Mouse (Mus musculus) hindbrain, embryonic 11.5 days (tissue): ENCODE data around the gene Col6a3. TPM values are rescaled to one million over a fixed set of nuclear protein-coding genes. Genes with fewer than 3 reads are reported as not detected.
A peak's percentile ranks its signal among the peaks of the same experiment; 100 is the strongest.

Experiments used
- ATAC-seq: fragments of 200-750 bp; cut with Nextera tagmentation; 2 replicates; pipeline ENCODE4 v1.8.0; 2017; ENCODE audit warnings: mild to moderate bottlenecking, moderate TSS enrichment, moderate library complexity; ENCODE audit not compliant: low FRiP score
- DNase-seq: peaks from one replicate; pipeline ENCODE4 v3.0.0-alpha.2; 2015; ENCODE audit warnings: low spot score
- H3K27ac ChIP-seq: fragments of 300-500 bp; sonication (generic); 2 replicates; pipeline ENCODE4 v1.5.1; 2014; ENCODE audit warnings: mild to moderate bottlenecking, low read depth, low read length
- H3K27me3 ChIP-seq: fragments of 300-500 bp; sonication (generic); 2 replicates; pipeline ENCODE4 v1.6.1; 2014; ENCODE audit warnings: mild to moderate bottlenecking, low read length, moderate library complexity, mixed read lengths; ENCODE audit not compliant: control insufficient read depth, insufficient read depth
- H3K36me3 ChIP-seq: fragments of 300-500 bp; sonication (generic); 2 replicates; pipeline ENCODE4 v1.6.1; 2014; ENCODE audit warnings: mild to moderate bottlenecking, low read length, moderate library complexity, mixed read lengths; ENCODE audit not compliant: control insufficient read depth, insufficient read depth
- H3K4me1 ChIP-seq: fragments of 300-500 bp; sonication (generic); replicated peaks from 2 replicates; pipeline ENCODE4 v1.6.1; 2014; ENCODE audit warnings: low read length, mixed read lengths; ENCODE audit not compliant: control insufficient read depth, insufficient read depth
- H3K4me2 ChIP-seq: fragments of 300-500 bp; sonication (generic); replicated peaks from 2 replicates; pipeline ENCODE4 v1.6.1; 2014; ENCODE audit warnings: mild to moderate bottlenecking, low read depth, low read length
- H3K4me3 ChIP-seq: fragments of 300-500 bp; sonication (generic); 2 replicates; pipeline ENCODE4 v1.5.1; 2014; ENCODE audit warnings: low read depth, low read length
- H3K9ac ChIP-seq: fragments of 300-500 bp; sonication (generic); 2 replicates; pipeline ENCODE4 v1.6.1; 2014; ENCODE audit warnings: low read depth, low read length
- H3K9me3 ChIP-seq: fragments of 300-500 bp; sonication (generic); 2 replicates; pipeline ENCODE4 v1.6.1; 2016; ENCODE audit warnings: low read length; ENCODE audit not compliant: control insufficient read depth
- WGBS: fragments of 180-500 bp; shearing (Covaris S2); extraction: QIAGEN DNeasy Blood & Tissue Kit; methylation state at CpG from one replicate; pipeline ENCODE4 v1.1.7; 2014; 5-methylcytosine and 5-hydroxymethylcytosine counted together
- polyA plus RNA-seq: library from polyadenylated mRNA; unstranded; fragments of >200 nt; fragmentation: Nextera tagmentation; extraction: Ambion mirVana; gene quantifications from 2 replicates; pipeline ENCODE4 v1.2.1, GENCODE M21; 2014

Gene Col6a3
- polyA plus RNA-seq, 1 experiment from 2014 or later: 9.2 TPM

DNA sequence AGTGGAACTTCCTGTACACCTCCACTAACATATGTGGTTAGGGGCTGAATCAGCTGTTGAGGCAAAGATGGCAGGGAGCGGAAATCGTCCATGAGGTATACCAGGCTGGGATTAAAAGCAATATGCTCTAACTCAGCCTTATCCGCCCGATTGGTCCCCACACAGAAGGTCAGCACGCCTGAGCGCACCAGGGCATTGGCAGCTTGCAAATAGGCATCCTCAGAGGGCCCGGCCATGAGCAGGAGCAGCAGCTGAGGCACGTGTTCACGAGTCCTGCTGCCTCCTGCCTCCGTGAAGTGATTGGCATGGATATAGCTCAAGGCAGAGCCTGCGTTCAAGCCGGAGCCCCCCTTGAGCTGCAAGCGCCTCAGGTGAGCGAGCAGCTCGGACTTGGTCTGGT lies 30.5 kb downstream of the Col6a3 start:
- DNase-seq (peak; percentile 16), ATAC-seq (no peak)
- Histone ChIP-seq H3K9me3 (no peaks in the 10 kb centered on the region), H3K9ac (no peak overlapping the region), H3K27me3 (no peaks in the 10 kb centered on the region), H3K36me3 (no peaks in the 10 kb centered on the region), H3K4me3 (no peak overlapping the region), H3K4me2 (no peak overlapping the region), H3K27ac (no peak overlapping the region), H3K4me1 (no peaks in the 10 kb centered on the region)
- WGBS: 66% methylated on average over 15 of the region's 15 CpGs

DNA sequence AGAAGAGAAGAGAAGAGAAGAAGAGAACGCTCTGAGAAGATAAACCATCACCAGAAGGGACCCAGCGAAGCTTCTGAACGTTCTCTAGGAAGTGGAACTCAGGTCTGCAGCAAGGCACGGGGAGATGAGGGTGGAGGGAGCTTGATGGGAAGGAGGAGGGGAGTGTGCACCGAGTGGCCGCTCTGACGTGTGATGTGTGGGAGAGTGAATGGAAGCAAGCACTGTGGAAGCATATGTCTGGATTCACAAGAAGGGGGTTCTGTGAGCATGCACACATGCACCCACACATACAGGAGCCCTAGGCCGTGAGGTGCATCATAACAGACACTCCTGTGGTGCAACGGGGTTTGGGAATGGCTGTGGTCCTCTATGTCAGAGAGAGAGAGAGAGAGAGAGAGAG lies 34.8 kb downstream of the Col6a3 start:
- DNase-seq (no peak), ATAC-seq (no peak)
- H3K9ac ChIP-seq: no peak overlapping the region
- H3K27me3 ChIP-seq: no peaks in the 10 kb centered on the region
- no peaks in the 10 kb centered on the region for H3K4me1 ChIP-seq
- H3K27ac ChIP-seq: no peak overlapping the region
- 82% methylated on average over 9 of the region's 9 CpGs for WGBS
- H3K9me3 ChIP-seq: no peaks in the 10 kb centered on the region
- no peaks in the 10 kb centered on the region for H3K36me3 ChIP-seq
- H3K4me2 ChIP-seq: no peak overlapping the region
- H3K4me3 ChIP-seq: no peak overlapping the region

DNA sequence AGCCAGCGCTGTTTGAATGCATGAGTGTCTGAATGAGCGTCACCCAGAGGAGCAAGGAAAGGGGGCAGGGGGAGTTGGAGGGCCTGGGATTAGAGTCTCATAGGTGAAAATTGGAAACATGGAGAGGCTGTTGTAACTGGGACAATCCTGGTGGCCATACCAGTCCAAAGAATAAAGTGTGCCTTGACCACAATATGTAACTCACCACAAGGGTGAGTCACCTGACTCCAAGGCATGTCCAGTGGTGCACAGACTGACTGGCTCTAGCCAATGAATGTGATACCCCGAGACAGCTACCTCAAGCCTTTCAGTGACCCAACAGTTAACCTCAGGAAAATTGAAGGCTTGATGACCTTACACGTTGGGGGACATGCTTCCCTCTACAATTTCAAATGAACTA lies 40.7 kb downstream of the Col6a3 start:
- 80% methylated on average over 4 of the region's 4 CpGs for WGBS
- no peak for ATAC-seq

GRCm38 (mm10) chr1:90801067-90801466 lies 42.7 kb downstream of the Col6a3 start:
- no peaks in the 10 kb centered on the region for H3K27me3 ChIP-seq
- no peaks in the 10 kb centered on the region for H3K4me1 ChIP-seq
- H3K9me3 ChIP-seq: no peaks in the 10 kb centered on the region
- no peak overlapping the region for H3K9ac ChIP-seq
- H3K4me2 ChIP-seq: no peak overlapping the region
- no peaks in the 10 kb centered on the region for H3K36me3 ChIP-seq
- DNase-seq: no peak
- no peak for ATAC-seq
- no peak overlapping the region for H3K27ac ChIP-seq
- 83% methylated on average over 13 of the region's 13 CpGs for WGBS
- H3K4me3 ChIP-seq: no peak overlapping the region

More for the DNA sequence above, 40.7 kb downstream of the Col6a3 start:
- H3K9ac ChIP-seq: no peak overlapping the region
- H3K27ac ChIP-seq: no peak overlapping the region
- no peak for DNase-seq
- no peaks in the 10 kb centered on the region for H3K4me1 ChIP-seq
- no peak overlapping the region for H3K4me2 ChIP-seq
- H3K36me3 ChIP-seq: no peaks in the 10 kb centered on the region
- no peaks in the 10 kb centered on the region for H3K27me3 ChIP-seq
- H3K9me3 ChIP-seq: no peaks in the 10 kb centered on the region
- no peak overlapping the region for H3K4me3 ChIP-seq

DNA sequence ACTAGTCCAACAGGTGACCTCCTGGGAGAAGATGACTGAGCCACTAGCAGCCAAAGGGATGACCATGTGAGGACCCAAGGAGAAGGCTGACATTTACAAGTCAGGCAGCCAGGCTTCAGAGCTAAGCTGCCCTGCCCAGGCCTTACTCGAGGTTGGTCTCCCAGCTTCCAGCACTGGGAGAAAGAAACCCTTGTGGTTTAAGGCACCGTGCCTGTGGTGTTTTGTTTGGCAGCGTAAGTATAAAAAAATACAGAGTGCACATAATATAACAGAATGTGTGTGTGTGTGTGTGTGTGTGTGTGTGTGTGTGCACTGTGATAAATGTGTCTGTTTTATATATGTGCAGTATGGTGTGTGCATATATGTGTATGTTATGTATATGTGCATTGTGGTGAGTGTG lies 43.3 kb downstream of the Col6a3 start:
- Histone ChIP-seq H3K4me2 (no peak overlapping the region), H3K9ac (no peak overlapping the region), H3K27ac (no peak overlapping the region), H3K27me3 (no peaks in the 10 kb centered on the region), H3K36me3 (no peaks in the 10 kb centered on the region), H3K9me3 (no peaks in the 10 kb centered on the region), H3K4me3 (no peak overlapping the region), H3K4me1 (no peaks in the 10 kb centered on the region)
- WGBS: 86% methylated on average over 3 of the region's 3 CpGs
- no peak for ATAC-seq
- DNase-seq: no peak

DNA sequence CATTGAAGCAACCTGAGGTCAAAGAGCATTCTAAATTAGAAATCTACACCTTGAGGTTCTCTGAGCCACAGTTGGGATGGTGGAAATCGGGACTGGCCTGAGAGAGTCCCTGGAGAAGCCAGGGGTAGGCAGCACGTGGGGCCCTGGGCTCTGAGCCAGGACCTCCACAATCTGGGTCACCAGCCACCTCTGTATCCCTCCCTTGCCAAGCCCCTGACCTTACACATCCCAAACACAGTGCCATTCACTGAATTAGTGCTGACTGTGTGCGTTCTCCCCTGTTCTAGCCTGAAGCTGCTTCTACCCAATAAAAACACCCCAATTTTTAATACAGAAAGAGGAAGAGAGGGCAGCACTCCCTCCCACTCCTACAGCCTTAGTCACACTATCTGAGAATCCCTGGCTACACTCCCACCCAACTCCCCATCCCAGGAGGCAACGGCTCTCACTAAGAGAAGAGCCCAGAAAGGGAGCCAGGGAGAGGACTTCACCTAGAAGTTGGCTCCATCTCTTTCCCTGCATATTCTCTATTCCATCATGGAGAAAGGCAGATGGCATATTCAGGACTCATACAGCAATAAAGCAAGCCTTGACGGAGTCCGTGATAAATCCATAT lies 46.4 kb downstream of the Col6a3 start:
- Histone ChIP-seq H3K4me2 (no peak overlapping the region), H3K27ac (no peak overlapping the region), H3K9ac (no peak overlapping the region), H3K27me3 (no peaks in the 10 kb centered on the region), H3K4me3 (no peak overlapping the region), H3K9me3 (no peaks in the 10 kb centered on the region), H3K4me1 (no peaks in the 10 kb centered on the region), H3K36me3 (no peaks in the 10 kb centered on the region)
- no peak for DNase-seq
- WGBS: 82% methylated on average over 6 of the region's 6 CpGs
- ATAC-seq: no peak

DNA sequence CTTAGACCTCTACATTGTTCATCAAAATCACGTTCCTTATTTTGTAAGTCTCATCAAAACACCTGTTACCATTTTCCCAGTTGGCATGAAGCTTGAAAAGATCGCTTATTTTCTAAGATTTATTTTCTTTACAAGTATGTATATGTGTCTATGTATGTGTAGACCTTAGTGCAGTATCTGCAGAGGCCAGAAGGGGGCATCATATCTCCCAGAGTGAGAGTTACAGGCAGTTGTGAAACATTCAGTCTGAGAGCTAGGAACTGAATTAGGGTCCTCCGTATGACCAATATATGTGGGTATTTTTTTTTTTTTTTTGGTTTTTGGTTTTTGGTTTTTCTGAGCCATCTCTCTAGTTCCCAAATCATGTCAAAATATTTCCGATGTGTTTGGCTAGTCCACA lies 50.4 kb downstream of the Col6a3 start:
- Histone ChIP-seq H3K4me3 (no peak overlapping the region), H3K9me3 (no peaks in the 10 kb centered on the region), H3K27ac (no peak overlapping the region), H3K4me2 (no peak overlapping the region), H3K4me1 (no peaks in the 10 kb centered on the region), H3K36me3 (no peaks in the 10 kb centered on the region), H3K27me3 (no peaks in the 10 kb centered on the region), H3K9ac (no peak overlapping the region)
- DNase-seq: no peak
- ATAC-seq: no peak
- 92% methylated on average over 4 of the region's 4 CpGs for WGBS

DNA sequence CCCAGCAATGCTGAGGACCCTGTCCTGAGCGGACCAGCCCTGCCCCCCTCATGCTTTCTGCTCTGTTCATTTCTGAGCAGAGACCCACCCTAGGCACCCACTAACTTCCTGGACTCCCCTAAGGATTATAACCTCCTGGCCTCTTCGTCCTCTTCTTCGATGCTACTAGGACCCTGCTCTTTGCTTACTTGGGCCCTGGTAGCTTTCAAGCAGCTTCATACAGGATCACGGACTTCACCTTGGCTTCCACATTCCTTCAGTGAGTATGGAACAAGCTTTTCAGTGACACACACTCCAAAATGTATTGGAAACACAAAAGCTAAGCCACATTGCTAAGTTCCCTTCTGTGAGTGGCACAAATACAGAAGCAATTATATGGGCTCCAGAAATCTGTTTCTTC lies 52.8 kb downstream of the Col6a3 start:
- Histone ChIP-seq H3K4me3 (no peak overlapping the region), H3K9me3 (no peaks in the 10 kb centered on the region), H3K9ac (no peak overlapping the region), H3K27me3 (no peaks in the 10 kb centered on the region), H3K4me2 (no peak overlapping the region), H3K36me3 (no peaks in the 10 kb centered on the region), H3K27ac (no peak overlapping the region), H3K4me1 (no peaks in the 10 kb centered on the region)
- WGBS: 95% methylated on average over 4 of the region's 4 CpGs
- DNase-seq (no peak), ATAC-seq (no peak)

GRCm38 (mm10) chr1:90789506-90789905 lies 54.3 kb downstream of the Col6a3 start:
- WGBS: 86% methylated on average over 6 of the region's 6 CpGs

More at GRCm38 (mm10) chr1:90789506-90789905, 54.3 kb downstream of the Col6a3 start:
- H3K27ac ChIP-seq: no peak overlapping the region
- H3K4me1 ChIP-seq: no peaks in the 10 kb centered on the region
- H3K4me2 ChIP-seq: no peak overlapping the region
- no peak overlapping the region for H3K4me3 ChIP-seq
- no peaks in the 10 kb centered on the region for H3K9me3 ChIP-seq
- no peaks in the 10 kb centered on the region for H3K36me3 ChIP-seq
- no peak overlapping the region for H3K9ac ChIP-seq
- H3K27me3 ChIP-seq: no peaks in the 10 kb centered on the region
- DNase-seq (no peak), ATAC-seq (no peak)
